Mouse (Mus musculus) lung, postnatal 0 days (tissue): ENCODE measurements around the gene Gar1.

Experiments
- CTCF ChIP-seq: IDR thresholded peaks from 2 replicates; pipeline ENCODE4 v1.5.1; 2016; ENCODE audit warnings: antibody characterized with exemption, mild to moderate bottlenecking
- EP300 ChIP-seq: IDR thresholded peaks from 2 replicates; pipeline ENCODE4 v1.6.1; 2016; ENCODE audit warnings: antibody characterized with exemption, mild to moderate bottlenecking, control low read depth

- TF ChIP-seq EP300: no peak
- no peak for TF ChIP-seq CTCF
These were observed 32.6 kb downstream of the Gar1 start for GRCm38 (mm10) chr3:129798551-129798950.
